In genomic region chr16:78170627-78171605, GRCm38 (mm10) we compare ENCODE assay signal across 24 mouse cellular contexts.
DNase-seq lines count a peak whose midpoint lies in the region; ATAC-seq and TF ChIP-seq lines count a peak whose summit lies in the region.
"Had no signal": no experiment of that assay in that cellular context is flagged by ENCODE, and none has a peak within 500 bp of the region (broad histone marks: within the 10 kb centered on the region; RNA-seq: fewer than 3 reads in every experiment).

No protein-coding gene starts in this region.

- TF ChIP-seq CTCF in hindbrain, postnatal 0 days (IDR thresholded peaks at IDR 0.05; ENCODE audit: low read depth), result no peak

- no peak overlapping the region for H3K4me3 ChIP-seq in hindbrain, postnatal 0 days (ENCODE audit: low read length)
- no peak overlapping the region for H3K4me3 ChIP-seq in hindbrain, embryonic 12.5 days
- H3K4me3 ChIP-seq in forebrain, embryonic 14.5 days (ENCODE audit: low read depth, low read length), result no peak overlapping the region
- H3K4me3 ChIP-seq in midbrain, embryonic 14.5 days (replicated peaks; ENCODE audit: low read depth, low read length), result no peak overlapping the region
- H3K4me3 ChIP-seq: embryonic facial prominence, embryonic 10.5 days; heart, adult 2 months; limb, embryonic 10.5 days; liver, embryonic 15.5 days; lung, embryonic 15.5 days had no signal

- peak; percentile 20 for DNase-seq in hindbrain, postnatal 0 days (ENCODE audit: low spot score)
- DNase-seq in brain, adult 2 months (ENCODE audit: low read depth, low spot score), result peak; percentile 10
- peak; percentile 70 for DNase-seq in forebrain, embryonic 14.5 days (ENCODE audit: low spot score)
- peak; percentile 62 for DNase-seq in midbrain, embryonic 14.5 days
- no peak for DNase-seq in embryo, embryonic 10.5 days (ENCODE audit: low spot score)
- DNase-seq in kidney, adult 11 months, result no peak
- DNase-seq: adrenal gland, postnatal 25 days; cerebellum, adult 11 months; cerebellum, adult 9-11 months; gastrocnemius, postnatal 14 days; heart, adult 2 months; kidney, adult 2 months; liver; lung, postnatal 4 days; right cerebral cortex, postnatal 4 days; thymus, postnatal 14 days had no signal

- no peaks in the 10 kb centered on the region for H3K36me3 ChIP-seq in hindbrain, postnatal 0 days (ENCODE audit: insufficient read depth, low read length)
- H3K36me3 ChIP-seq in hindbrain, embryonic 12.5 days, result no peaks in the 10 kb centered on the region
- no peaks in the 10 kb centered on the region for H3K36me3 ChIP-seq in forebrain, embryonic 14.5 days (ENCODE audit: control insufficient read depth, insufficient read depth, low read length)
- H3K36me3 ChIP-seq in midbrain, embryonic 14.5 days (ENCODE audit: control insufficient read depth, insufficient read depth, low read length), result no peaks in the 10 kb centered on the region
- H3K36me3 ChIP-seq: embryonic facial prominence, embryonic 10.5 days; limb, embryonic 10.5 days; liver, embryonic 15.5 days; lung, embryonic 15.5 days had no signal

- WGBS in hindbrain, postnatal 0 days, result 51% methylated on average over 9 of the region's 9 CpGs
- 73% methylated on average over 9 of the region's 9 CpGs for WGBS in hindbrain, embryonic 12.5 days
- 19% methylated on average over 9 of the region's 9 CpGs for WGBS in forebrain, embryonic 14.5 days
- WGBS in midbrain, embryonic 14.5 days, result 47% methylated on average over 9 of the region's 9 CpGs

- ATAC-seq in hindbrain, postnatal 0 days, result no peak
- ATAC-seq in hindbrain, embryonic 12.5 days (ENCODE audit: low FRiP score), result no peak
- ATAC-seq in forebrain, embryonic 14.5 days, result peak; percentile 68
- no peak for ATAC-seq in midbrain, embryonic 14.5 days (ENCODE audit: low FRiP score, low TSS enrichment)
- no peak for ATAC-seq in megakaryocyte-erythroid progenitor cell, adult 5-6 weeks (replicated peaks; ENCODE audit: low FRiP score, low TSS enrichment, poor library complexity, severe bottlenecking)
- ATAC-seq: inflammation-experienced regulatory T-cells, adult 6 months had no signal

- no peak overlapping the region for H3K27ac ChIP-seq in hindbrain, postnatal 0 days
- H3K27ac ChIP-seq in hindbrain, embryonic 12.5 days, result no peak overlapping the region
- H3K27ac ChIP-seq in forebrain, embryonic 14.5 days (ENCODE audit: low read depth, low read length), result peak overlapping the region; percentile 39; the same call in 1 of the 2 replicates
- peak overlapping the region; percentile 46; the same call in 1 of the 2 replicates for H3K27ac ChIP-seq in midbrain, embryonic 14.5 days (replicated peaks; ENCODE audit: low read depth, low read length)
- H3K27ac ChIP-seq: embryonic facial prominence, embryonic 10.5 days; heart, adult 2 months; kidney, postnatal 0 days; limb, embryonic 10.5 days; liver, embryonic 15.5 days; lung, embryonic 15.5 days had no signal

- H3K9me3 ChIP-seq in hindbrain, postnatal 0 days (ENCODE audit: low read length), result no peaks in the 10 kb centered on the region
- no peaks in the 10 kb centered on the region for H3K9me3 ChIP-seq in hindbrain, embryonic 12.5 days (replicated peaks)
- H3K9me3 ChIP-seq in forebrain, embryonic 14.5 days (replicated peaks; ENCODE audit: control insufficient read depth, low read length), result no peaks in the 10 kb centered on the region
- no peaks in the 10 kb centered on the region for H3K9me3 ChIP-seq in midbrain, embryonic 14.5 days (ENCODE audit: control insufficient read depth, low read length)
- H3K9me3 ChIP-seq: embryonic facial prominence, embryonic 10.5 days; limb, embryonic 10.5 days; liver, embryonic 15.5 days; lung, embryonic 15.5 days had no signal

- H3K4me2 ChIP-seq in hindbrain, postnatal 0 days (ENCODE audit: low read depth, low read length), result 0 out of 2 replicates have a peak overlapping the region, but pooled peaks have one; percentile 13
- H3K4me2 ChIP-seq in hindbrain, embryonic 12.5 days (replicated peaks), result no peak overlapping the region
- H3K4me2 ChIP-seq in forebrain, embryonic 14.5 days (ENCODE audit: low read length), result 0 out of 2 replicates have a peak overlapping the region, but pooled peaks have one; percentile 12
- H3K4me2 ChIP-seq in midbrain, embryonic 14.5 days (ENCODE audit: low read length), result no peak overlapping the region
- H3K4me2 ChIP-seq: liver, embryonic 15.5 days; lung, embryonic 15.5 days had no signal

- H3K9ac ChIP-seq in hindbrain, postnatal 0 days (replicated peaks; ENCODE audit: low read length), result no peak overlapping the region
- H3K9ac ChIP-seq in hindbrain, embryonic 12.5 days, result no peak overlapping the region
- H3K9ac ChIP-seq in forebrain, embryonic 14.5 days (ENCODE audit: low read length), result 0 out of 2 replicates have a peak overlapping the region, but pooled peaks have one; percentile 29
- no peak overlapping the region for H3K9ac ChIP-seq in midbrain, embryonic 14.5 days (replicated peaks; ENCODE audit: low read length)
- H3K9ac ChIP-seq: liver, embryonic 15.5 days; lung, embryonic 15.5 days had no signal

- H3K4me1 ChIP-seq in hindbrain, postnatal 0 days (ENCODE audit: insufficient read depth, low read length), result no peaks in the 10 kb centered on the region
- H3K4me1 ChIP-seq in hindbrain, embryonic 12.5 days, result no peaks in the 10 kb centered on the region
- peaks cover 4% of the 10 kb centered on the region; the same call in 1 of the 2 replicates for H3K4me1 ChIP-seq in forebrain, embryonic 14.5 days (ENCODE audit: control insufficient read depth, insufficient read depth, low read length)
- H3K4me1 ChIP-seq in midbrain, embryonic 14.5 days (ENCODE audit: control insufficient read depth, insufficient read depth, low read length), result no peaks in the 10 kb centered on the region
- H3K4me1 ChIP-seq: embryonic facial prominence, embryonic 10.5 days; limb, embryonic 10.5 days; liver, embryonic 15.5 days; lung, embryonic 15.5 days had no signal

- no peaks in the 10 kb centered on the region for H3K27me3 ChIP-seq in hindbrain, postnatal 0 days (ENCODE audit: insufficient read depth, low read length)
- H3K27me3 ChIP-seq in hindbrain, embryonic 12.5 days, result no peaks in the 10 kb centered on the region
- H3K27me3 ChIP-seq in forebrain, embryonic 14.5 days (replicated peaks; ENCODE audit: control insufficient read depth, insufficient read depth, low read length), result no peaks in the 10 kb centered on the region
- no peaks in the 10 kb centered on the region for H3K27me3 ChIP-seq in midbrain, embryonic 14.5 days (ENCODE audit: control insufficient read depth, insufficient read depth, low read length)
- H3K27me3 ChIP-seq: liver, embryonic 15.5 days; lung, embryonic 15.5 days had no signal

Comparison
In these comparisons a context has a peak if more than half of its experiments do, and no peak if none do; other contexts are left out.
1. H3K4me2 ChIP-seq: peak in hindbrain, postnatal 0 days (single experiment) and forebrain, embryonic 14.5 days (single experiment); none in hindbrain, embryonic 12.5 days (single experiment) and midbrain, embryonic 14.5 days (single experiment).
2. DNase-seq: peak in hindbrain, postnatal 0 days (single experiment), brain, adult 2 months (single experiment), forebrain, embryonic 14.5 days (single experiment) and midbrain, embryonic 14.5 days (single experiment); none in embryo, embryonic 10.5 days (single experiment) and kidney, adult 11 months (single experiment).
3. H3K27ac ChIP-seq: peak in forebrain, embryonic 14.5 days (single experiment) and midbrain, embryonic 14.5 days (single experiment); none in hindbrain, postnatal 0 days (single experiment) and hindbrain, embryonic 12.5 days (single experiment).